Mouse (Mus musculus): ENCODE measurements around the gene Plcb4. TPM values are rescaled to one million over a fixed set of nuclear protein-coding genes. Genes with fewer than 3 reads are reported as not detected.

The Plcb4 gene
- polyA plus RNA-seq, 1 experiment from 2014 or later, result 28.5 TPM

DNA sequence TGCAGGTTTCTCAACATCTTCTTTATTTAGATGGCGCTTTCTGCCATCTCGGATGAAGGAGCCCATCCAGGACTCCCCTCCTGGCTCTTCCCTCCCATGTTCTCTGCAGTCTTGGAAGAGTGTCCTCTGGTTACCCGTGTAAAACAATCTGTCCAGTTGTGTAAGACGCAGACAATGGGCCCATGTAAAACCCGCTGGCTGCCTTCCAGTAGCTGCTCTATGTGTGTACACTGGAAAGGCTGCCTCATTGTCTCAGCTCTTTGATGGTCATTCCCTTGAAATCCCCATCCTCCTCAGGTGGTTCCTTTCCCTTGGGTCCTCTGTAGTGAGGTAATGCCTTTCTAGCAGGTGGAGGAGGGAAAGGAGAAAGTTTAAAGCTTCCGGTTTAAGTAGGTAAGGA is 216.7 kb downstream of the Plcb4 start:
- ATAC-seq (ENCODE audit: low FRiP score, low read depth), result no peak
- 90% methylated on average over 6 of the region's 6 CpGs for WGBS
- H3K36me3 ChIP-seq, result no peaks in the 10 kb centered on the region

DNA sequence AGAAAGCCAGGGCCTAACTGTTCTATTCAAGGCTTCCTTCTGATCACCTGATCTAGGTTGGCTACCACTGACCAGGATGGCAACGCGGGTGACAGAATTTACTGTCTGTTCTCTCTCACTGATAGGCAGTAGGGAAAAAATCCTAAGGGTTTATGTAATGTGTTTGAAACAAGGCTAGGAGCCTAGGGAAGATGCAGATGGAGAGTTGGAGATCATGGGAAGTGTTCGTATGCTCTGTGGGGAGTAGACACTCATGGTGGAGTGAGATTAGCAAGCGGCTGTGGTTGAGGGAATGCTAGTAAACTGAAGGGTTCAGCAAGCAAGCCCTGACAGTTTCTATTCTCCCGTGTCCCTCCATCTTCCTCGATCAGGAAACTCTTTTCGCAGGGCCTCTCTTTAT is 220.5 kb downstream of the Plcb4 start:
- WGBS, result 89% methylated on average over 7 of the region's 7 CpGs
- Histone ChIP-seq H3K4me2 (replicated peaks) (no peak overlapping the region), H3K9ac (replicated peaks) (no peak overlapping the region), H3K9me3 (no peaks in the 10 kb centered on the region), H3K4me3 (no peak overlapping the region), H3K4me1 (peaks cover 9% of the 10 kb centered on the region; the same call in 1 of the 2 replicates), H3K36me3 (no peaks in the 10 kb centered on the region), H3K27ac (replicated peaks) (no peak overlapping the region), H3K27me3 (no peaks in the 10 kb centered on the region)
- ATAC-seq (ENCODE audit: low FRiP score, low read depth), result no peak

More for the DNA sequence above, 216.7 kb downstream of the Plcb4 start:
- Histone ChIP-seq H3K9me3 (no peaks in the 10 kb centered on the region), H3K9ac (replicated peaks) (no peak overlapping the region), H3K27me3 (no peaks in the 10 kb centered on the region), H3K4me2 (replicated peaks) (no peak overlapping the region), H3K4me1 (peaks cover 9% of the 10 kb centered on the region; the same call in 1 of the 2 replicates), H3K4me3 (no peak overlapping the region), H3K27ac (replicated peaks) (no peak overlapping the region)

DNA sequence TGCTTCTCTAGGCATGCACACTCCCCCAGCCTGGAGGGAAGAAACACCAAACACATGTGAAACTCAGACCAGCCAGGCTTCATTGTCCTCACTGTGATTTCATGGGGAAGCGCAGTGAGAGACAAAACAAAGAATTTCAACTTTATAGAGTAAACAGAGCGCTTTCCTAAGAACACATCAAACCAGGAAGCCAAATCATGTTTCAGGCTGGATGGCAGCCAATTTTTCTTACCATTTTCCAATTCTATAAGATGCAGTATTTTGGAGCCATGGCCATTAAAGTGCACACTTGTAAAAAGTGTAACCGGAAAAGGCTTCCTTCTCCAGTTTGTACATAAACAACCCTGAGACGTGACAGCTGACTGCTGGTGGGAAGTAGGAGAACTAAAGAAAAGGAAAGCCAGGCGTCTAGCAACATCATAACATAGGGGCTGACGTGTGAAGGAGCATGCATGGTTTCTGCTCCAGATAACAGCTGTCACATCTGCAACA is 221.5 kb downstream of the Plcb4 start:
- no peaks in the 10 kb centered on the region for H3K9me3 ChIP-seq
- ATAC-seq (ENCODE audit: low FRiP score, low read depth), result no peak
- H3K36me3 ChIP-seq, result no peaks in the 10 kb centered on the region
- no peak overlapping the region for H3K9ac ChIP-seq (replicated peaks)
- 70% methylated on average over 6 of the region's 6 CpGs for WGBS
- no peak overlapping the region for H3K4me2 ChIP-seq (replicated peaks)
- no peak overlapping the region for H3K27ac ChIP-seq (replicated peaks)
- H3K4me3 ChIP-seq, result no peak overlapping the region
- H3K4me1 ChIP-seq, result peaks cover 4% of the 10 kb centered on the region; the same call in 1 of the 2 replicates
- H3K27me3 ChIP-seq, result no peaks in the 10 kb centered on the region

DNA sequence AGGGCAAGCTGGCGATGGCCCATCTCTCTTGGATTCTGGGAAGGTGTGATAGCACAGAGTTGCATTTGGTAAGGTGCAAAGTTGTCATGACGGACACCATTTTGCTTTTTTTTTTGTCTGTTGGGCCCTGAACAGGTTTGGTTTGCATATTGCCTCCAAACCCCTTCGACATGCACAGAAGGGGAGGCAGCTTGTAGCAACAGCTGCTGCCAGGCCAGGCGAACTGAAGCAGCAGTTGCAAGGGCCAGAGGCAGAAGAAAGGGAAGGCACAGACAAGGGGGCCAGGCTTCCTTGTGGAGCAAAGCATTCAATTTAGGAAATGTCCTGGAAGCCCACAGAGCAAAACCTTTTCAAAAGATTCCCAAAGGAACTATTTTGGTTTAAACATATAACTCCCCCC is 224.5 kb downstream of the Plcb4 start:
- H3K9me3 ChIP-seq, result no peaks in the 10 kb centered on the region
- H3K27me3 ChIP-seq, result no peaks in the 10 kb centered on the region
- H3K4me3 ChIP-seq, result no peak overlapping the region
- WGBS, result 80% methylated on average over 4 of the region's 4 CpGs
- no peaks in the 10 kb centered on the region for H3K4me1 ChIP-seq
- H3K9ac ChIP-seq (replicated peaks), result no peak overlapping the region
- no peak for ATAC-seq (ENCODE audit: low FRiP score, low read depth)
- no peak overlapping the region for H3K27ac ChIP-seq (replicated peaks)
- H3K36me3 ChIP-seq, result no peaks in the 10 kb centered on the region
- H3K4me2 ChIP-seq (replicated peaks), result no peak overlapping the region

DNA sequence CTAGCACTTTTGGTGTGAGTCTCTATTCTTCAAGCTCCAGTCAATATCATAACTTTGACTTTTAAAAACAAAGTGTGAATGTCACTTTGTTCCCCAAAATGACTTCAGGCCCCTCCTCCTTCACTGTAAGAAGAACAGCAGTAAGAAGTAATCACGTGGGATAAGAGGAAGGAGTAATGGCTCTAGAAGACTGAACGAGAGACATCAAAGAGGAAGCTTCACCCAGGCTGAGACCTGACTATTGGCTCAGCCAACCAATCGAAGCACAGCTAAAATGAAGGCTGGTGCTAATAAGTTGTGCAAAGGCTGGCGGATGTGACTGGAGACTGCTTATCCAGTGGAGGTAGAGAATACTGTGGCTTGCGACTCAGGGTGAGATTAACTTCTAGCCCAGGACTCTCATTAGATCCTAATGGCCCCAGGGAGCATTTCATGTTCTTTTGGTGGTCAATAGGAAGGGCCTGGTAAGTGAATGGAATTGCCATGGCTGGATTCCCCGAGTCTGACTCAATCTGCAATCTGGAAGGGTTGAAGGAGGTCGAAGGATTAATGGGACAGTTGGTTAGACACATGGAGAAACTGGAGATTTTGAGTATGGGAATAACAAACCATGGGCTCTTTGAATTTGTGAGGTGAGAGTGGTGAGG is 225.8 kb downstream of the Plcb4 start:
- Histone ChIP-seq H3K27me3 (no peaks in the 10 kb centered on the region), H3K4me3 (no peak overlapping the region), H3K27ac (replicated peaks) (no peak overlapping the region), H3K36me3 (no peaks in the 10 kb centered on the region), H3K9me3 (no peaks in the 10 kb centered on the region), H3K9ac (replicated peaks) (no peak overlapping the region), H3K4me2 (replicated peaks) (no peak overlapping the region), H3K4me1 (no peaks in the 10 kb centered on the region)
- ATAC-seq (ENCODE audit: low FRiP score, low read depth), result no peak
- 84% methylated on average over 7 of the region's 7 CpGs for WGBS

DNA sequence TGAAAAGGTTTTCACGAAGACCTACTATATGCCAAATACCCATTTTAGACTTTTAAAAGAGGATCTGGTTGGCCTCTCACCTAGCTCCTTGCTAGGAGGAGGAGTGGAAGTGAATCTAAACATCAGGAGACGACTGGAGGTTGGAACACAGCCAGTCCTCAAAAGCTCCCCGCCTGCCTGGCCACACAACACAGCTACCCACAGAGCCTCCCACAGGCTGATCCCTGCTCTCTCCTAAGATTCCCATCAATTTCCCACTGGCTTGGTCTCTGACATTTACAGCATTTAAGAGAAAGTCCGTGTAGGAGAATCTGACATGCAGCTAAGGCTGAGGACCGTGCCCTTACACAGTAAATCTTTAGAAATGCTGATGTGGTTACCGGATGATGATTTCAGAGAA is 226.8 kb downstream of the Plcb4 start:
- H3K27me3 ChIP-seq, result no peaks in the 10 kb centered on the region
- no peak overlapping the region for H3K4me2 ChIP-seq (replicated peaks)
- no peaks in the 10 kb centered on the region for H3K4me1 ChIP-seq
- WGBS, result 77% methylated on average over 6 of the region's 6 CpGs
- no peaks in the 10 kb centered on the region for H3K9me3 ChIP-seq
- no peak overlapping the region for H3K27ac ChIP-seq (replicated peaks)
- ATAC-seq (ENCODE audit: low FRiP score, low read depth), result no peak
- H3K36me3 ChIP-seq, result no peaks in the 10 kb centered on the region
- no peak overlapping the region for H3K9ac ChIP-seq (replicated peaks)
- H3K4me3 ChIP-seq, result no peak overlapping the region

DNA sequence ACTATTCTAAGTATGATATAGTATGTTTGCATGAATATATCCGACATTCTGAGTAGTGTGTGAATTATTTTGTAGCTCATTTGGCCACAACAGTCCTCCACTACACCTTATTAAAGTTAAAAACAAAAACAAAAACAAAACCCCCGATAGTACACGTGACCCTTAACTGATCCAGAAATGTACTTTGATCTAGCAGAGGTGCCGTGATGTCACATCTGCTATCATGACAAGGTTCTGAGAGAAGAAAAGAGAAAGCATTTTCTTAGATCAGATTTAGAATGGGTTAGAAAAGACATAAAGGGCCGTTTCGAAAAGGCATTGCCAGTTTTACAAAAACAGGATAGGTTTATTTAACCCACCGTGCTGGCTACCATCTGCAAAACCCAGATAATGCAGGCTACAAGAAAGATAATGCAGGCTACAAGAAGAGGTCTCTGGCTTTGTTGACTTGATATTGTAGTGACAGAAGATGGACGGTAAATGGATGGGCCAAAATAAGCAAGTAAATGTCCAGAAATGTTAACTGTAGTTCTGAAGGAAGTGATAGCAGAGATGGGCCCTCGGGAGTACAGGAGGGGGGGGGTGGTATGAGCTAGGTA is 227.4 kb downstream of the Plcb4 start:
- Histone ChIP-seq H3K4me1 (no peaks in the 10 kb centered on the region), H3K4me3 (no peak overlapping the region), H3K4me2 (replicated peaks) (no peak overlapping the region), H3K9me3 (no peaks in the 10 kb centered on the region), H3K36me3 (no peaks in the 10 kb centered on the region), H3K9ac (replicated peaks) (no peak overlapping the region), H3K27ac (replicated peaks) (no peak overlapping the region), H3K27me3 (no peaks in the 10 kb centered on the region)
- 90% methylated on average over 9 of the region's 9 CpGs for WGBS
- ATAC-seq (ENCODE audit: low FRiP score, low read depth), result no peak

DNA sequence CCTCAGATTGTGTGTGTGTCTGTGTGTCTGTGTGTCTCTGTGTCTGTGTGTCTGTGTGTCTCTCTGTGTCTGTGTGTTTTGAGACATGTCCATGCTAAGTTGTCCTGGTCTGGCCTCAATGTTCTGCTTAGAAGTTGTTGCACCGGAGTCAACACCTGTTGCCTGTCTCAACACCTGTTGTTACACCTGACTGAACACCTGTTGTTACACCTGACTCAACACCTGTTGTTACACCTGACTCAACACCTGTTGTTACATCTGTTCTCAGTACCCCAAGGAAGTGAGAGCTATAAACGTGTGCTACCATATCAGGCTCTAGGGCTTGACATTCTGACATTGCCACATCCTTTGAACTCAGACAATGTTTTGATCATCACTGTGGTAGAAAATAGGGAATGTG is 229.0 kb downstream of the Plcb4 start:
- Histone ChIP-seq H3K4me2 (replicated peaks) (no peak overlapping the region), H3K36me3 (no peaks in the 10 kb centered on the region)
- 89% methylated on average over 2 of the region's 2 CpGs for WGBS

DNA sequence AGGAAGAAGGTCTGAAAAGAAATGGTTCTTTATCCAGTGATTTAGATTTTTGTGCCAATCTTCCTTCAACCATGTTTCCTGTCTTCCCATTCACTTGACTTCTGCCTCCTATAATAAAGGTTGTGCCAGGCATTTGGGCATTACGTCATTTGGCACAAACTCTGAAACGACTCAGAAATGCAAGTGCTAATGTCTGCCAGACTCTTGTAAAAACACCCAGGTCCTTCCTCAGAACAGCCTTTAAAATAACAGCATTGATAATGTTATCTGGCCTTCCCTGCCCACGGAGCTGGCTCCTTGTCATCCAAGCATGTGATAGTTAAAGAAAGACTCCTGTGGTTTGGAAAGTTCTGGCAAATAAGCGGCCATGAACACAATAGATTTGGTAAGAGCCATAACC is 229.4 kb downstream of the Plcb4 start:
- H3K4me2 ChIP-seq (replicated peaks), result no peak overlapping the region
- H3K27me3 ChIP-seq, result no peaks in the 10 kb centered on the region
- ATAC-seq (ENCODE audit: low FRiP score, low read depth), result no peak
- no peaks in the 10 kb centered on the region for H3K36me3 ChIP-seq
- no peaks in the 10 kb centered on the region for H3K4me1 ChIP-seq
- H3K4me3 ChIP-seq, result no peak overlapping the region
- H3K27ac ChIP-seq (replicated peaks), result no peak overlapping the region
- WGBS, result 87% methylated on average over 4 of the region's 4 CpGs
- no peak overlapping the region for H3K9ac ChIP-seq (replicated peaks)
- no peaks in the 10 kb centered on the region for H3K9me3 ChIP-seq

More for the DNA sequence above, 229.0 kb downstream of the Plcb4 start:
- H3K9ac ChIP-seq (replicated peaks), result no peak overlapping the region
- no peak for ATAC-seq (ENCODE audit: low FRiP score, low read depth)
- H3K9me3 ChIP-seq, result no peaks in the 10 kb centered on the region
- no peak overlapping the region for H3K4me3 ChIP-seq
- no peak overlapping the region for H3K27ac ChIP-seq (replicated peaks)
- H3K4me1 ChIP-seq, result no peaks in the 10 kb centered on the region
- H3K27me3 ChIP-seq, result no peaks in the 10 kb centered on the region

DNA sequence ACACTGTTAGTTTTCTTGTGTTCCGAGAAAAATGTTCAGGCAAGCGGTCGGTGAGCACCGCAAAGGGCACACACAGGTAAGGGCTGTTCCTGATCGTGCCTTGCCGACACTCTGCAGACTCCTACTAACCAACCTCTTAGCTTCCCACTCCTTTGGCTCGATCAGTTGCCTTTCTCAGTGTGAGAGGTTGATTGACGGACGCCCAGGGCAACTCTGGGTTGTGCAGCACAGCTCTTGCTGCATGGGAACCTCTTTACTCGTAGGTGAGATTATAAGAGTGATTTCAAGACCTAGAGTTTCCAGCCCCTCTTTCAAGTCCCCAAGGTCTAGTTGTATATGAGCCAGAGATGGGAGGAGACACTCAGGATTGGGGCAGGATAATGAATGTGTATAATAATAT is 230.0 kb downstream of the Plcb4 start:
- 91% methylated on average over 10 of the region's 10 CpGs for WGBS
- Histone ChIP-seq H3K27me3 (no peaks in the 10 kb centered on the region), H3K36me3 (no peaks in the 10 kb centered on the region), H3K4me1 (no peaks in the 10 kb centered on the region), H3K4me2 (replicated peaks) (no peak overlapping the region), H3K9ac (replicated peaks) (no peak overlapping the region), H3K27ac (replicated peaks) (no peak overlapping the region), H3K9me3 (no peaks in the 10 kb centered on the region), H3K4me3 (no peak overlapping the region)
- no peak for ATAC-seq (ENCODE audit: low FRiP score, low read depth)

DNA sequence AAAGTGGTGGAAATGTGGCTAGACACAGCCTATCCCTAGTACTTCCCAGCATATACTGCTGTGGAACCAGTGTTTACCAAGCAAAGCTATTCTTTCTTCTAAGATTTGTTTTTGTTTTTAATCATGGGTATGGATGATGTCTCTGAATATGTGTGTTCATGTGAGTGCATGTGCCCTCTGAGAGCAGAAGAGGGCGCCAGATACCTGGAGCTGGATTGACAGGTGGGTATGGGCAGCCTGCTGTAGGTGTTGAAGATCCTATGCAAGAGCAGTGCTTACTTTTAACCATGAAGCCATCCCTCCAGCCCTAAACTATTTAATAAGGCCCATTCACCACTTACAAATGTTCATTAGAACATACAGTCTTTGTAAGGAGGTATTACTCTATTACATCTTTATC is 231.3 kb downstream of the Plcb4 start:
- Histone ChIP-seq H3K27ac (replicated peaks) (no peak overlapping the region), H3K9me3 (no peaks in the 10 kb centered on the region), H3K9ac (replicated peaks) (no peak overlapping the region), H3K4me1 (no peaks in the 10 kb centered on the region), H3K4me2 (replicated peaks) (no peak overlapping the region), H3K4me3 (no peak overlapping the region), H3K36me3 (no peaks in the 10 kb centered on the region), H3K27me3 (no peaks in the 10 kb centered on the region)
- 80% methylated on average over 1 of the region's 1 CpGs for WGBS
- ATAC-seq (ENCODE audit: low FRiP score, low read depth), result no peak

DNA sequence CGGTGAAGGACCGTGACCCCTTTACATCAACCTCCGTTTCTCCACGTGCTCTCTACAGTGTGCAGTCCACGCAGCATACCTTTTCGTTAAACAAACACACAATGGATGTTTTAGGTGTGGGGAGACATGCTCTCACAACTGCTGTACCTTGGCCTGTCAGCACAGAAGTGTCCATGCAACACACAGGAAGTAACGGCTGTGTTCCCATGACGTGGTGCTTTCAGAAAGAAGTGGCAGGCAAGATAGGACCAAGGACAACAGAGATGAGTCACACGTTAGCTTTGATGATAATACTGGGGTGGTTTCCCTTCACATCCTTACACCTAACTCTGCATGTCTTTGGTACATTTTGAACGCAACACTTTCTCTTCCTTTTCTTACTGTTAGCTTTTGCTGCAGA is 232.3 kb downstream of the Plcb4 start:
- no peak for ATAC-seq (ENCODE audit: low FRiP score, low read depth)
- 93% methylated on average over 10 of the region's 10 CpGs for WGBS
- no peak overlapping the region for H3K27ac ChIP-seq (replicated peaks)
- H3K27me3 ChIP-seq, result no peaks in the 10 kb centered on the region
- H3K4me3 ChIP-seq, result no peak overlapping the region
- no peak overlapping the region for H3K9ac ChIP-seq (replicated peaks)
- no peaks in the 10 kb centered on the region for H3K4me1 ChIP-seq
- no peaks in the 10 kb centered on the region for H3K9me3 ChIP-seq
- no peak overlapping the region for H3K4me2 ChIP-seq (replicated peaks)
- no peaks in the 10 kb centered on the region for H3K36me3 ChIP-seq

DNA sequence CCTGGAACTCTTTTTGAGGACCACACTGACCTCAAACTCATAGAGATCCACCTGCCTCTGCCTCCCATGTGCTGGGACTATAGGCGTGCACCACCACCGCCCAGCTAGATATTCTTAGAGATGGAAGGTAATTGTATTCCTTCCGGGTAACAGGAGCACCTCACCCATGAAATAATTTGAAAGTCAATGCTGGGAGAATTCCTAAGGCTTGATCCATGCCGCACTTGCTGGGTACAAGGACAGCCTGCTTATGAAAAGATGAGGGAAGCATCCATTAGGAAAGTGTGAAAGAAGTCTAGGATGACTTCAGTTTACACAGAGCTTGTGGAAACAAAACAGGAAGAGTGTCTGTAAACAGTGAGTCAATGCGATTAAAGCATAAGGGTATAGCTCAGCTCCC is 232.9 kb downstream of the Plcb4 start:
- no peak overlapping the region for H3K4me3 ChIP-seq
- no peaks in the 10 kb centered on the region for H3K9me3 ChIP-seq
- H3K9ac ChIP-seq (replicated peaks), result no peak overlapping the region
- H3K27ac ChIP-seq (replicated peaks), result no peak overlapping the region
- H3K4me1 ChIP-seq, result no peaks in the 10 kb centered on the region
- WGBS, result 84% methylated on average over 5 of the region's 5 CpGs
- H3K36me3 ChIP-seq, result no peaks in the 10 kb centered on the region
- no peaks in the 10 kb centered on the region for H3K27me3 ChIP-seq
- no peak for ATAC-seq (ENCODE audit: low FRiP score, low read depth)
- no peak overlapping the region for H3K4me2 ChIP-seq (replicated peaks)
